Mouse (Mus musculus): ENCODE data around the gene Lmx1b.

DNA sequence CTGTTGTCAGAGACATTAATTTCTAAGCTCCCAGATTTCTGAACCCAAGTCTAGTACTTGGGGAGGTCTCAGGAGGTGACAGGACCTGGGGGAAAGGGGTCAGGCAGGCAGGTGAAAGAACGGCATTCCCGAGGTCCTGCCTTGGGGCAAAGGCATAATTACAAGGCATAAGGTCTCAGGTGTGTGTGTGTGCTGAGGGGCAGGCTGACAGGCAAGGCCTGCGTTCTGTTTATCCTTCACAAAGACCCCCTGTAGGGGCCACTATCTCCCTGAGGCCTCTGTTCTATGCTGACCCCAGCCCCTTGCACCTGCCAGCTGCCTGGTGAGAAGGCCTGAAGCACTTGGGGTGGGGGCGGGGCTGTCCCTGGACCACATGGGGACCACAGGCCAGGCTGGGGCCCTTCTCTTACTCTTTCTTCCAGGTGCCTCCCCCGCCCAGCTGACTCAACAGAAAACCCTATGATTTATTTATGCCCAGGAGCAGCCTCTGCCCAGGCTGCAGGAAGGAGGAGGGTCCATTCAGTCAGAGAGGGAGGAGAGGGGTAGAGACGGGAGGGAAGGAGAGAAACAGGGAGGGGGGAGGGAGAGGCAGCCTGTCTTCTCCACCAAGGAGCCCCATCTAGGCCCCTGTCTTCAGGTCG, 35.3 kb downstream of the Lmx1b start:
- TF ChIP-seq CTCF (IDR thresholded peaks at IDR 0.05; ENCODE audit: low read depth, low read length) (no peak), POLR2A (IDR thresholded peaks at IDR 0.05; ENCODE audit: borderline replicate concordance, low read depth, low read length) (no peak)

Data from bone marrow macrophage, adult 2 months (primary cell).